Mouse (Mus musculus) v-Abl transformed pro-B cells (cell line): Measurements from ENCODE around the gene Pcca.

Experiments
- in situ Hi-C, 2 experiments: fragments of 400-800 bp; cut with MboI; formaldehyde crosslinking; loops; one replicate each; pipeline ENCODE4 v1.15.1; 2025; ENCODE audit not compliant: unreplicated experiment in 2 of 2

The Pcca gene

GRCm38 (mm10) chr14:122726456-122726855 lies 192.3 kb downstream of the Pcca start:
- in situ Hi-C loops, result no loop called here

- in situ Hi-C loops, result no loop called here
Measured at GRCm38 (mm10) chr14:122729431-122730073, 195.4 kb downstream of the Pcca start.

DNA sequence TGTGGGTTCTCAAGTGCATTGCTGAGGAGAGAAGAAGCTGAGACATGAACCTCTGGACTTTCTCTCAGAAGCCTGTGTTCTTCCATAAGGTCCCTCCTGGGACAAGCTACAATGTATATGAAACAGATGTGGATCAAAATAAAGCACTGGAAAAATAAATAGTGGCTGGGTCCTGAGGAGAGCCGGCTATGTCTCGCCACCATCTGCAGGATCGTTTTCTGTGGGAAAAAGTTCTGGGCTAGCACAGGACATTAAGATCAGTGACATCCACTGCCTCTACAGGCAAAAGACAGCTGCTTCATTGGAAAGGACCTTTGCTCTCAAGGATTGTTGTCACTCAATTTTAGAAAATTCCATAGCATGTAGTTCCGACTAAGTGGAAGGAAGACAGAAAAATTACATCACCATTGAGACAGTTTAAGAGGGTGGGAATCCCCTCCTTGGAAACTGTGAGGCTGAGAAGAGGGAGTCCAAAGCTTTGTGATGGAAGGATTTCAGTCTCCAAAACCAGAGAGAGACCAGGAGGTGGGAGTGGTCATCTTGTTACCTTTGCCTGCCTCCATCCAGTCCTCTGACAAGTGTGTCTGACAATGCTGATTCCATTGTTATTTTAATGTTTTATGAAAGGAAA lies 196.9 kb downstream of the Pcca start:
- in situ Hi-C loops, result no loop called here

GRCm38 (mm10) chr14:122736806-122737205 lies 202.7 kb downstream of the Pcca start:
- in situ Hi-C loops, result no loop called here

GRCm38 (mm10) chr14:122747860-122748842 lies 214.0 kb downstream of the Pcca start:
- in situ Hi-C loops, result no loop called here

- in situ Hi-C loops, result no loop called here
Measured at GRCm38 (mm10) chr14:122751552-122751951, 217.4 kb downstream of the Pcca start.

DNA sequence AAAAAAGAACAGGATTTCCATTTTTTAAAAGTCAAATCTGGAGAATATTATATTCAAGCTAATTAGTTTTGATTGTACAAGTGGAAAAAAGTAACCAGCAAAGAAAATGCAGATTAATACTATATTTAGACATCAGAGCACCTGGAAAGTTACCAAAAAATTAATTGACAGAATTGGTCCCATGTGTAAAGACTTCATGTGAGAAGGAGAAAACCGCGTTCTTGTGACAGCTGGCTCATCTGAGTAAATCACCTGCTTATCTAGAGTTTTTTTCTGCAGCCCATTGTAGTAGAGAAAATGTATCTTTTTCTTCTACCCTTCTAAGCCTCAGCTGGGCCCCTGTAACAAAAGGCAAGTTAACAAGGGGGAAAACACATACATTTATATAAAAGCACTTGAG lies 219.2 kb downstream of the Pcca start:
- in situ Hi-C loops, result no loop called here

DNA sequence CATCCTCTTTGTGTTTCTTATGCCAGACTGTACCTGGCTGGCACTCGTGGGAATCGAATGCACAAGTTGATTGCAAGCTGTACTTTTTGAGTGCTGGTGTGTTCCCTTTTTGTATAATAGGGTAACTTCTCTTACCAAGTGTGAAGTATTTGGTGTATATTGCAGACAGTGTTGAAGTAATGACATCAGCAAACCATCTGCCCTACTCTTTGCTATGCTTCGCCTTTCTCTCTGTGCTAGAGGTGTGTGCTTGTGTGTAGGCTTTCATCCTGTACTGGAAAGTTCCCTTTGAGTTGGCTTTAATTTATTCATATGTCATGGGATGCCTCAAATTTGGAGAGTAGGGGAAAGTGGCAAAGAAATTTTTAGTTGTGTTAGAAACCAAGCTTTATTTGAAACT lies 220.2 kb downstream of the Pcca start:
- in situ Hi-C loops, result no loop called here

DNA sequence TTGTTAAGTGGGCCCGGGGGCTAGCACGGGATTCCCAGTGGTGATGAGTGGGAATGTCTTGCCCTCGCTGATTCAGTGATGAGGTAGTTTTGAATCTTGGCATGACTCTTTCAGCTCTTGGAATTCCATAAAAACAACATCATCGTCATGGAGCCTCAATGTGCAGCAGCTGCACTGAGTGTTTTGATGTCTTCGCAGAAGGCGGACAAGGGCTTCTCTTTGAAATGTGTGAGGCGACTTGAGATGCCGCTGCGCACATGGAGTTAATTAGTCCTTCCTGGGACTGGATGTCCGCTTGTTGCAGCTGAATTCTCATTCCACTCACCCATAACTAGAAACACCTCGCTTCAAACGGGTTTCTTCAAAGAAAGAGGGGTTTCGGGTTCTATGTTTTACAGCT lies 221.4 kb downstream of the Pcca start:
- in situ Hi-C loops, result loop anchor here in 1 of 2 experiments (5.0 kb wide), 1 partner anchor 97 kb away; no protein-coding TSS in a partner anchor

DNA sequence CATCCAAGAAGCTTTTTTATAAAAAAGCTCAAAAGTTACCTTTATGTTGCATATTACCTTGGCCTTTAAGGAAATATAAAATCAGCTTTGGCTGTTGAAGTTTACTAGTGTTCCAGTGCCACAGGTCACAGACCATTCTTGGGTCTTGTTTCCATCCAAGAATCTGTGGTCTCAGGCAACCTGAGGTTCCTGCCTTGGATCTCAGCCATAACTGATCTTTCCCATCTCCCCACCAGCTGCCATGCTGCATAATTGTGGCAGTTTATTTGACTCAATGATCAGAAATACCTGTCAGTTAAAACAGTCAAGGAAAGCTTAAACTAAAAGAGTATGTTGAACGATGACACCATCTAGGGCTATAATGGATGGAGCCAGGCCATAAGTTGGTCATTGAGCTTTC lies 222.5 kb downstream of the Pcca start:
- in situ Hi-C loops, result loop anchor here in 1 of 2 experiments (5.0 kb wide), 1 partner anchor 96 kb away; no protein-coding TSS in a partner anchor

GRCm38 (mm10) chr14:122759890-122760289 lies 225.8 kb downstream of the Pcca start:
- in situ Hi-C loops, result loop anchor here in 1 of 2 experiments (5.0 kb wide), 1 partner anchor 92 kb away; no protein-coding TSS in a partner anchor

- in situ Hi-C loops, result no loop called here
Measured at GRCm38 (mm10) chr14:122760803-122761202, 226.7 kb downstream of the Pcca start.

DNA sequence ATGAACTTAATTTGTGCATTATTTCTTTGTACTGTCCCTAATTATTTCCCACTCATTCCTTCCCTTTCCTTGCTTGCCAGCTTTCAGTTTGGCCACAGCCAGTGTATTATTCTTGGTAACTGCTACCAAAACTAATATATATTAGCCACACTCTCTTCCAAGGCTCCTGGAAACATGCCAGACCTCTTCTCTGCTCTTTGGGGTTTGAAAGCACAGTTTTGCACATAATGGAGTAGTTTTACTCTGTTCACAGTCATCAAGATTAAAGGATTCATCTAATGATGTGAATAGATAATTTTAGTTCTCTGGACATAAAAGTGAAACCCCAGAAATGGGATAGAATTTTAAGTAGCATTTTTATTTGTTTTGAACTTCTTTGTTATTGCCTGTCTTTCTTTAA lies 228.5 kb downstream of the Pcca start:
- in situ Hi-C loops, result no loop called here

DNA sequence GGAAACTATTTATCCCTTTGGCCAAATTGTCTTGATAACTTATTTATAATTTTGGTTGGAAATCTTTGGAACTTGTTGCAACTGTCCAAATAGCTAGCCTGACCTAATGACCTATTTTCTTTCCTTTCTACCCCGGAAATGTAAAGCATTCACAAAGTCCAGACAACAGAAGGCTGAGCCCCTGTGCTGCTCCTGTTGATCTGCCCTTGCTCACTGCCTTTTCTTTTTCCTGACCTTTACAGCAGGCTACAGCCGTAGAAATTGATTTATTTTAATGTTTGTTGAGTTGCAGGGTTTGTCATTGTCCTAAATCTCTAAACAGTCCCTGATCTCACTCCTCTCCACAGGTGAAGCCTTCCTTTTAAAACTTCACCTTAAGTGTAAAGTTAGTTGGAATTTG lies 231.8 kb downstream of the Pcca start:
- in situ Hi-C loops, result no loop called here

DNA sequence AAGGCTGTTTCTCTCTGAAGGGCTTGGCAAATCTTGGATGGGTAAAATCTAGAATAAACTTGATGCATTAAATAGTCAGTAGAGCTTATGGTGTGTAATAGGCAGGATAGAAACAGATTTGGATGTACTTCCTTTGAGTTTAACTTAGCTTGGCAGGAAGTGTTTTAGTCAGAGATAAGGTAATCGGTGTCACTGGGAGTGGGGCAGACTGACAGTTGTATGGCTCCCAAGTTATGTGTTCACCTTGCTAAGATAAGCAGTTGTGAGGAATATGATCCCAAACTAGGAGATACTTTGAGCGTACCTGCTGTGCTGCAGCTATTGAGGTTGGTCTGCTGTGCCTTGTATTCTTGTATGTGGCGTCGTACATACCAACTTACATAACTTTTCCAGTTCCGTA lies 232.3 kb downstream of the Pcca start:
- in situ Hi-C loops, result no loop called here

- in situ Hi-C loops, result no loop called here
Measured at GRCm38 (mm10) chr14:122784701-122785100, 250.6 kb downstream of the Pcca start.

- in situ Hi-C loops, result no loop called here
Measured at GRCm38 (mm10) chr14:122788199-122788598, 254.1 kb downstream of the Pcca start.

DNA sequence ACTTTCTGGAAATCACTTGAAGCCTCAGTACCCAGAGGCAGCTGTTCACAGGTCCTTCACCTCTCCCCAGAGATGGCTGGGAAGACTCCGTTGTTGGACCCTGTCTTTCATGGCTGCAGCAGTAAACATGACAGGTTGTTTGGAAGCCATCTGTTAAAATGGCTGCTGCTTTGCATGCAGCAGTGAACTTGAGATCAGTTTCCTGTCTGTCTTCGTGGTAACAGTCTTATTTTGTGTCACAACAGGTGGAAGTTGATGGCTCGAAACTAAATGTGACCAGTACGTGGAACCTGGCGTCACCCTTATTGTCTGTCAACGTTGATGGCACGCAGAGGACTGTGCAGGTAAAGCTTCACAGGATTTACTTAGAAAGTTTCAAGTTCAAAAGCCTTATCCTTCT lies 256.0 kb downstream of the Pcca start:
- in situ Hi-C loops, result no loop called here

DNA sequence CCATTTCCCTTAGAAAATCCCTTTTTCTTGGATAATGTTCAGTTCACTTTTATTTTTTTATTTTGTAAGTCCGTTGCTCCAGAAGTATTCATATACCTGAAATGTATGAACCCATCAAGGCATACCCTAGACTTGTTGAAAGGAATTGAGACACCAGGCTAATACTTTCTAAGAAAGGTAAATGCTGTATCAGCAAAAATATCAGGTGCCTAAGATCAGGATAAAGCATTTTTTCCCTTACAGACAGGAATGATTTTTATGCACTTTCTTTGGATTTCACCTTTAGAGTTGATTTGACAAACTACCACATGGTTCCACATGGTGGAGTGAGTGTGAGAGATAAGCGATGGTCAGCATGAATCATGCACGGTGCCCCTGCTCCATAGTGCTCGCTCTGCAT lies 259.2 kb downstream of the Pcca start:
- in situ Hi-C loops, result no loop called here

DNA sequence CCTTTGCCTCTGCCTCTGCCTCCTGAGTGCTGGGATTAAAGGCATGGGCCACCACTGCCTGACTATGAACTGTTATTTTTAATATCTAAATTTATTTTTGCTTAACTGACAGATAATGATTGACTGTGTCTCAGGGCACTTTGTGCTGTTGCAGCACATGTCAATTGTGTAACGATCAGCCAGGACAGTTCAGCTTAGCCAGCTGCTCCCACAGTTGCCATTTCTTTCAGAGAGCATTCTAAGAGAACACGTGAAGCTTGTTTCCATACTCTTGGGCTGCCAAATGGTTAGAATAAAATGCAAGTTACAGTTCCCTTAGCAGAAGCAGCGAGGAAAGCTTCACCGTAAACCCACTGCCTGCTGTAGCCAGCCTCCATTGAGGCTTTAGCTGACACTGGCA lies 266.2 kb downstream of the Pcca start:
- in situ Hi-C loops, result no loop called here

DNA sequence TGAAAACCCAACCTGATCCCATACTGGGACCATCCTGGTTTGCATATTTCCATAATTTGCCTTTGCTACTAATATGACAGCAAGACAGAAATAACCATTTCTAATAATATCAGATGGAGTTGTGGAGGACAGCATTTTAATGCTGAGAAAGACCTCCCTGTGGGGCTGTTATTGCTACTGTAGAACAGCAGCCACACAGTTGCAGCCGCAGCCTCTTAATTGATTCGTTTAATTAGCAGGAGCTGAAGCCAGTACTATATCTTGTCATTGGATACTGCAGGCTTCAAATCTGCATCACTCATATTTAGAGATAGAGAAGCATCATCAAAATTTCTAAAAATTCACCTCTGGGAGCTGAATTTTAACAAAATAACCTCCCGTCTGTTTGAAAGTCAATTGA lies 286.9 kb downstream of the Pcca start:
- in situ Hi-C loops, result no loop called here
